Mouse (Mus musculus): ENCODE measurements around the gene Gpr19. TPM values are rescaled to one million over a fixed set of nuclear protein-coding genes. Genes with fewer than 3 reads are reported as not detected.

The Gpr19 gene
- total and polyA plus RNA-seq, 2 experiments from 2014 or later, result 34.2 to 41.6 TPM

- TF ChIP-seq CTCF (IDR thresholded peaks at IDR 0.05), result no peak
- WGBS, result 94% methylated on average over 4 of the region's 4 CpGs
- DNase-seq (ENCODE audit: low spot score), result no peak
- Histone ChIP-seq H3K36me3 (ENCODE audit: insufficient read depth, low read length) (peaks cover 2% of the 10 kb centered on the region; the same call in 1 of the 2 replicates), H3K4me3 (ENCODE audit: low read depth, low read length) (no peak overlapping the region), H3K4me2 (ENCODE audit: low read depth, low read length, poor library complexity, severe bottlenecking) (no peak overlapping the region), H3K9me3 (ENCODE audit: low read length) (no peaks in the 10 kb centered on the region), H3K27me3 (ENCODE audit: insufficient read depth, low read length) (no peaks in the 10 kb centered on the region), H3K9ac (replicated peaks; ENCODE audit: low read length, poor library complexity, severe bottlenecking) (no peak overlapping the region), H3K27ac (ENCODE audit: low read depth, low read length) (no peak overlapping the region), H3K4me1 (ENCODE audit: insufficient read depth, low read length) (no peaks in the 10 kb centered on the region)
- no peak for ATAC-seq (ENCODE audit: low FRiP score)
These were observed 60.3 kb downstream of the Gpr19 start for GRCm38 (mm10) chr6:134838111-134838510.

DNA sequence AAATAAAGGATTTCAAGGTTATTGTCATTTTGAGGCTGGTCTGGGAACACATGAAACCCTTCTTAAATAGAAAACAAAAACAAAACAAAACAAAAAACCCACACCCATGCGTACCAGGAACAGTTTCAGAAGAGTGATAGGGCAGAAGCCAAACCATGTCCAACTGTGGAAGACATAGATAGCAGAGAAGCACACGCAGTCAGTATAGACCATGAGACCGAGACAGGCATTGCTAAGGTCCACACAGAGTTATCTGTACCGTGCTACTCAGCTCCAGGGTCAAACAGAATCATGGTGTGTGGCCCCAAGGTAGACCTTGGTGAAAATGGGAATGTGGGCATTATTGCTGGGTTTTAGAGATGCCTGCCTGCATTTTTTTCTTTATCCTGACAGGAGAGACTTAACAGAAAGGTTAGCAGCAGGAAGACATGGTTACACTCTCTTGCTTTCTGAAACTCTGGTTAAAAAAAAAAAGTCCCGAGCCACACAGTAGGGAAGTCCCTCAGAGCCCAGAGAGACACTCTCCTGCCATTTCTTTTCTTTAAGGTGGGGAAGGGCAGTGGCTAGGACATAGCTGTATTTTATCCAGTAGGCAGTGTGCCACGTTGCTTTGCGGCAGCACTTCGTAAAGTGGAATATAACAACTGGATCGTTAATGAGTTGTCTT lies 63.7 kb downstream of the Gpr19 start:
- Histone ChIP-seq H3K9me3 (ENCODE audit: low read length) (no peaks in the 10 kb centered on the region), H3K36me3 (ENCODE audit: insufficient read depth, low read length) (peaks cover 2% of the 10 kb centered on the region; the same call in 1 of the 2 replicates), H3K9ac (replicated peaks; ENCODE audit: low read length, poor library complexity, severe bottlenecking) (no peak overlapping the region), H3K27ac (ENCODE audit: low read depth, low read length) (no peak overlapping the region), H3K4me1 (ENCODE audit: insufficient read depth, low read length) (no peaks in the 10 kb centered on the region), H3K27me3 (ENCODE audit: insufficient read depth, low read length) (no peaks in the 10 kb centered on the region), H3K4me2 (ENCODE audit: low read depth, low read length, poor library complexity, severe bottlenecking) (no peak overlapping the region), H3K4me3 (ENCODE audit: low read depth, low read length) (no peak overlapping the region)
- no peak for DNase-seq (ENCODE audit: low spot score)
- no peak for TF ChIP-seq CTCF (IDR thresholded peaks at IDR 0.05)
- no peak for ATAC-seq (ENCODE audit: low FRiP score)
- WGBS, result 83% methylated on average over 9 of the region's 9 CpGs

DNA sequence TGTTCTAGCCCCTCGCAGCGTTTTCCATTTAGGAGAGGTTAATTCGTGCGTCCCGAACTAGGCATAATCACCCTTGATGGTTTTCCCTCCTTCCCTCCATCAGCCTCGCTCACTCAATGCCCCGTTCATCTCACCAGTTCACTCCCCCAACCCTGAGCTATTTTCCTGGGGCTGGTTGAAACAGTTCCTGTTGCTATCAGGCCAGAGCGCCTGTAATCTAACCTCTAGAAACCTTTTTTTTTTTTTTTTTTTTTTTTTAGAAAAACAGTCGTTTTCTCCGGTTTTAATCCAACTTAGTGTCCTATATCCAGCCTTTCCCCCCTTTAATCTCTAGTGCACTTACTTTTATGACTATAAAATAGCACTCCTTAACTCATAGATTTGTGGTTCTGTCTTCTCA lies 67.6 kb downstream of the Gpr19 start:
- H3K9ac ChIP-seq (replicated peaks; ENCODE audit: low read length, poor library complexity, severe bottlenecking), result peak overlapping the region; percentile 86
- no peaks in the 10 kb centered on the region for H3K36me3 ChIP-seq (ENCODE audit: insufficient read depth, low read length)
- DNase-seq (ENCODE audit: low spot score), result peak; percentile 4
- H3K27me3 ChIP-seq (ENCODE audit: insufficient read depth, low read length), result no peaks in the 10 kb centered on the region
- no peak for ATAC-seq (ENCODE audit: low FRiP score)
- WGBS, result 3% methylated on average over 10 of the region's 10 CpGs
- H3K4me2 ChIP-seq (ENCODE audit: low read depth, low read length, poor library complexity, severe bottlenecking), result peak overlapping the region; percentile 79
- peak overlapping the region; percentile 77 for H3K4me3 ChIP-seq (ENCODE audit: low read depth, low read length)
- H3K27ac ChIP-seq (ENCODE audit: low read depth, low read length), result peak overlapping the region; percentile 90
- H3K4me1 ChIP-seq (ENCODE audit: insufficient read depth, low read length), result no peaks in the 10 kb centered on the region
- no peak for TF ChIP-seq CTCF (IDR thresholded peaks at IDR 0.05)
- no peaks in the 10 kb centered on the region for H3K9me3 ChIP-seq (ENCODE audit: low read length)

GRCm38 (mm10) chr6:134829786-134830700 lies 68.3 kb downstream of the Gpr19 start, which contains the start of gene Crebl2:
Gene Crebl2 (plus strand): TSS chr6:134830154.
- DNase-seq (ENCODE audit: low spot score) (peak; percentile 100), ATAC-seq (ENCODE audit: low FRiP score) (peak; percentile 97)
- Histone ChIP-seq H3K9ac (replicated peaks; ENCODE audit: low read length, poor library complexity, severe bottlenecking) (peak within 1 kb of the TSS; percentile 86), H3K27ac (ENCODE audit: low read depth, low read length) (peak within 1 kb of the TSS; percentile 90), H3K4me2 (ENCODE audit: low read depth, low read length, poor library complexity, severe bottlenecking) (peak within 1 kb of the TSS; percentile 79), H3K36me3 (ENCODE audit: insufficient read depth, low read length) (no peaks in the 10 kb centered on the region), H3K4me3 (ENCODE audit: low read depth, low read length) (peak within 1 kb of the TSS; percentile 77), H3K4me1 (ENCODE audit: insufficient read depth, low read length) (no peaks in the 10 kb centered on the region), H3K27me3 (ENCODE audit: insufficient read depth, low read length) (no peaks in the 10 kb centered on the region), H3K9me3 (ENCODE audit: low read length) (no peaks in the 10 kb centered on the region)
- under 1% methylated on average over 45 of the region's 58 CpGs for WGBS
- peak; percentile 38; the same call in 1 of the 2 replicates for TF ChIP-seq CTCF (IDR thresholded peaks at IDR 0.05)

- H3K27me3 ChIP-seq (ENCODE audit: insufficient read depth, low read length), result no peaks in the 10 kb centered on the region
- no peak overlapping the region for H3K9ac ChIP-seq (replicated peaks; ENCODE audit: low read length, poor library complexity, severe bottlenecking)
- H3K4me3 ChIP-seq (ENCODE audit: low read depth, low read length), result no peak overlapping the region
- no peaks in the 10 kb centered on the region for H3K36me3 ChIP-seq (ENCODE audit: insufficient read depth, low read length)
- DNase-seq (ENCODE audit: low spot score), result no peak
- peak; percentile 64 for TF ChIP-seq CTCF (IDR thresholded peaks at IDR 0.05)
- WGBS, result 71% methylated on average over 10 of the region's 10 CpGs
- H3K4me1 ChIP-seq (ENCODE audit: insufficient read depth, low read length), result no peaks in the 10 kb centered on the region
- H3K27ac ChIP-seq (ENCODE audit: low read depth, low read length), result no peak overlapping the region
- H3K4me2 ChIP-seq (ENCODE audit: low read depth, low read length, poor library complexity, severe bottlenecking), result no peak overlapping the region
- no peak for ATAC-seq (ENCODE audit: low FRiP score)
- H3K9me3 ChIP-seq (ENCODE audit: low read length), result no peaks in the 10 kb centered on the region
These were observed 75.5 kb downstream of the Gpr19 start for GRCm38 (mm10) chr6:134822844-134823243.

DNA sequence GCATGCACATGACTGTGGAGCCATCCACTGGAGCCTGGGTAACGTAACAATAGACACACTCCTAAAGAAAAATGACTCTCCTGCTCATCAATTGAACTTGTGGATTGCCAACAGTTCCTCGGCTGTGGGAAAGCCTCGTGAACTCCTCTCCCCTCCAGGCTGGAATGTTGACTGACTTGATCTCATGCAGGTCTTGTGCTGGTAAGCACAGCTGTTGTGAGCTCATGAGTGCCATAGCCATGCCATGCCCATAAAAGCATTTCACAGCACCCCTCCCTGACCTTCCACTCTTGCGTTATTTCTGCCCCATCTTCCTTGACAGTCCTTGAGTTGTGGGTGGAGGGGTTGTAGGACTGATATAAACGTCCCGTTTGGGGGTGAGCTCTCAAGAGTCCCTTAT lies 78.0 kb downstream of the Gpr19 start:
- no peak overlapping the region for H3K4me2 ChIP-seq (ENCODE audit: low read depth, low read length, poor library complexity, severe bottlenecking)
- no peaks in the 10 kb centered on the region for H3K36me3 ChIP-seq (ENCODE audit: insufficient read depth, low read length)
- DNase-seq (ENCODE audit: low spot score), result no peak
- no peaks in the 10 kb centered on the region for H3K4me1 ChIP-seq (ENCODE audit: insufficient read depth, low read length)
- no peak for TF ChIP-seq CTCF (IDR thresholded peaks at IDR 0.05)
- no peak overlapping the region for H3K4me3 ChIP-seq (ENCODE audit: low read depth, low read length)
- no peak for ATAC-seq (ENCODE audit: low FRiP score)
- WGBS, result 66% methylated on average over 6 of the region's 6 CpGs
- H3K9me3 ChIP-seq (ENCODE audit: low read length), result no peaks in the 10 kb centered on the region
- no peaks in the 10 kb centered on the region for H3K27me3 ChIP-seq (ENCODE audit: insufficient read depth, low read length)
- no peak overlapping the region for H3K27ac ChIP-seq (ENCODE audit: low read depth, low read length)
- no peak overlapping the region for H3K9ac ChIP-seq (replicated peaks; ENCODE audit: low read length, poor library complexity, severe bottlenecking)
